Mouse (Mus musculus) midbrain, embryonic 13.5 days (tissue): ENCODE data around the gene Fcgrt. TPM values are rescaled to one million over a fixed set of nuclear protein-coding genes. Genes with fewer than 3 reads are reported as not detected.

ENCODE experiments used
- ATAC-seq: fragments of 200-750 bp; cut with Nextera tagmentation; 2 replicates; pipeline ENCODE4 v1.8.0; 2017; ENCODE audit warnings: mild to moderate bottlenecking, moderate TSS enrichment, moderate library complexity
- H3K27ac ChIP-seq: fragments of 300-500 bp; sonication (generic); 2 replicates; pipeline ENCODE4 v1.5.1; 2015; ENCODE audit warnings: inconsistent platforms, mild to moderate bottlenecking, moderate library complexity
- H3K27me3 ChIP-seq: fragments of 300-500 bp; sonication (generic); 2 replicates; pipeline ENCODE4 v1.6.1; 2015; ENCODE audit warnings: mild to moderate bottlenecking, inconsistent platforms
- H3K36me3 ChIP-seq: fragments of 300-500 bp; sonication (generic); 2 replicates; pipeline ENCODE4 v1.6.1; 2015; ENCODE audit warnings: mild to moderate bottlenecking, inconsistent platforms
- H3K4me1 ChIP-seq: fragments of 300-500 bp; sonication (generic); replicated peaks from 2 replicates; pipeline ENCODE4 v1.6.1; 2015; ENCODE audit warnings: inconsistent platforms
- H3K4me2 ChIP-seq: fragments of 300-500 bp; sonication (generic); replicated peaks from 2 replicates; pipeline ENCODE4 v1.6.1; 2015; ENCODE audit warnings: moderate library complexity, mild to moderate bottlenecking, inconsistent platforms
- H3K4me3 ChIP-seq: fragments of 300-500 bp; sonication (generic); replicated peaks from 2 replicates; pipeline ENCODE4 v1.5.1; 2015; ENCODE audit warnings: mild to moderate bottlenecking, inconsistent platforms
- H3K9ac ChIP-seq: fragments of 300-500 bp; sonication (generic); replicated peaks from 2 replicates; pipeline ENCODE4 v1.6.1; 2015; ENCODE audit warnings: mild to moderate bottlenecking, inconsistent platforms
- H3K9me3 ChIP-seq: fragments of 300-500 bp; sonication (generic); 2 replicates; pipeline ENCODE4 v1.6.1; 2016; ENCODE audit warnings: mild to moderate bottlenecking, inconsistent platforms
- WGBS: fragments of 180-500 bp; shearing (Covaris S2); methylation state at CpG from one replicate; pipeline ENCODE4 v1.1.7; 2015; 5-methylcytosine and 5-hydroxymethylcytosine counted together
- polyA plus RNA-seq: library from polyadenylated mRNA; unstranded; fragments of >200 nt; fragmentation: Nextera tagmentation; extraction: Ambion mirVana; gene quantifications from 2 replicates; pipeline ENCODE4 v1.2.1, GENCODE M21; 2015

The Fcgrt gene
- polyA plus RNA-seq, 1 experiment from 2014 or later = 17.6 TPM

DNA sequence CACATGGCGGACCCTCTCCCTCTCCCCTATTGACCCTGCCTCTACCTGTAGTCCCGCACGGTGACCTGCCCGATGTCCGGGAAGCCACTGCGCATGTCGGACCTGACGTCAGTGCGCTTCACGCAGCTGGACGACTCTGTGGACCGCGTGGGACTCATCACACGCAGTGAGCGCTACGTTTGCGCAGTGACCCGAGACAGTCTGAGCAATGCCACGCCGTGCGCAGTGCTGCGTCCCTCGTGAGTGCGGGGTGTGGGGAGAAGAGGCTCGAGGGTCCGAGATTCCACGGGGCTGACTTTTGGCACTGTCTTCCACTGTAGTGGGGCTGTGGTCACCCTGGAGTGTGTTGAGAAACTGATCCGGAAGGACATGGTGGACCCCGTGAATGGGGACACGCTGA lies 27.1 kb downstream of the Fcgrt start:
- H3K4me1 ChIP-seq = 0 out of 2 replicates have a peak, but pooled peaks cover 4% of the 10 kb centered on the region
- no peak overlapping the region for H3K4me3 ChIP-seq
- H3K9ac ChIP-seq = no peak overlapping the region
- H3K9me3 ChIP-seq = no peaks in the 10 kb centered on the region
- peaks cover 43% of the 10 kb centered on the region for H3K36me3 ChIP-seq
- 91% methylated on average over 30 of the region's 30 CpGs for WGBS
- no peaks in the 10 kb centered on the region for H3K27me3 ChIP-seq
- H3K27ac ChIP-seq = no peak overlapping the region
- ATAC-seq = no peak
- H3K4me2 ChIP-seq = no peak overlapping the region

DNA sequence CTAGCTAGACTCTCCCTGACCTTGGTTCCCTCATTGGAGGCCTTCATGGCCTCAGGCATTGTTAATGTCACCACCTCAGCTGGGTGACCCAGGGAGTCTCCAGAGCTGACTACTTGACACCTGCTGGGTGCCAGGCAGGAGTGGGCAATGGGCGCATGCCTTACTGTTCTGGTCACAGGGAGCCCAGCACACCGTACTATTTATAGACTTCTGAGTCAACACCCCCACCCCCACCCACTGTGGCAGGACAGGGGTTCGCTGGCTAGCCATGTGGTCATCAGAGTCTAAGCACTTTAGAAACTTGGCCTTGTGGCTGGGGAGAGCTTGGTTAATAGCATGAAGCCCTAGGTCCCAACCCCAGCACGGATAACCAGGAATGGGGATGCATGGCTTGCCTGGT lies 28.2 kb downstream of the Fcgrt start:
- Histone ChIP-seq H3K27ac (no peak overlapping the region), H3K27me3 (no peaks in the 10 kb centered on the region), H3K4me3 (no peak overlapping the region), H3K36me3 (peaks cover 43% of the 10 kb centered on the region), H3K9ac (no peak overlapping the region), H3K4me2 (no peak overlapping the region), H3K9me3 (no peaks in the 10 kb centered on the region), H3K4me1 (0 out of 2 replicates have a peak, but pooled peaks cover 4% of the 10 kb centered on the region)
- WGBS = 92% methylated on average over 4 of the region's 4 CpGs
- no peak for ATAC-seq

DNA sequence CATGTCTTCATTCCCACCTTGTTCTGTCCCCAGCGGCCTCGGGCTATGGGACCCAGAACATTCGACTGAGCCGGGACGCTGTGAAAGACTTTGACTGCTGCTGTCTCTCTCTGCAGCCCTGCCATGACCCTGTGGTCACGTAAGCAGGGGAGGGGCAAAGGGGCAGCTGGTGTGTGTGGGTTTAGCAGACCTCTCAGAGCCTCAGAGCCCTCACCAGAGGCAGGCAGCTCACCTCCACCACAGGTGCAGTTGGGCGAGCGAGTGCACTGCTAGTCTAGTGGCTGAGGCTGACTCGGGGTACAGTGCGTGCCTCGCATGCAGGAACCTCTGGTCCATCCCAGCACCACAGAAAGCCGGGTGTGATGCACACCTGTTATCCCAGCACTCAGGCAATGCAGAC lies 29.7 kb downstream of the Fcgrt start:
- H3K9ac ChIP-seq = peak overlapping the region; percentile 28; the same call in 1 of the 2 replicates
- peaks cover 43% of the 10 kb centered on the region for H3K36me3 ChIP-seq
- no peaks in the 10 kb centered on the region for H3K9me3 ChIP-seq
- H3K4me3 ChIP-seq = no peak overlapping the region
- ATAC-seq = no peak
- no peak overlapping the region for H3K27ac ChIP-seq
- H3K4me1 ChIP-seq = no peaks in the 10 kb centered on the region
- WGBS = 93% methylated on average over 12 of the region's 12 CpGs
- H3K4me2 ChIP-seq = no peak overlapping the region
- no peaks in the 10 kb centered on the region for H3K27me3 ChIP-seq

DNA sequence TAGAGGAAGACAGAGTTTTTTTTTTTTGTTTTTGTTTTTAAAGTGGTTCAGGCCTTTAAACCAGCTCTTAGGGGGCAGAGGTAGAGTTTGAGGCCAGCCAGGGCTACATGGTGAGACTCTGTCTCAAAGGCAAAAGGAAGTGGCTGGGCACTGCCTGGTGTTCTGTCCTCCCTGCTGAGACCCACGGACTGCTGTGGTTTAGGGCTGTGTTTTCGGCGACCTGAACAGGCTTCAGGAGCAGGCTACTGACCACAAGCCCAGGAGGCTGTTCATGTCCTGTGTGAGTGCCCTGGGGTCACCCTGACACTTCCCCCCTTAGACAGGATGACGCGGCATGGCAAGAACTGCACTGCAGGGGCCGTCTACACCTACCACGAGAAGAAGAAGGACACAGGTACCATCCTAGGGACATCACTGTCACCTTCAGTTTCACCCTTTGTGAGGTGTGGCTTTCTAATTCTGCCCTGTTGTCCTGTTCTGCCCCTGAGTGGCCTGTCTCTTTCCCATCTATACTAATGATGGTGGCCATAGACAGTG lies 30.4 kb downstream of the Fcgrt start:
- H3K36me3 ChIP-seq = peaks cover 43% of the 10 kb centered on the region
- ATAC-seq = no peak
- 84% methylated on average over 7 of the region's 7 CpGs for WGBS

DNA sequence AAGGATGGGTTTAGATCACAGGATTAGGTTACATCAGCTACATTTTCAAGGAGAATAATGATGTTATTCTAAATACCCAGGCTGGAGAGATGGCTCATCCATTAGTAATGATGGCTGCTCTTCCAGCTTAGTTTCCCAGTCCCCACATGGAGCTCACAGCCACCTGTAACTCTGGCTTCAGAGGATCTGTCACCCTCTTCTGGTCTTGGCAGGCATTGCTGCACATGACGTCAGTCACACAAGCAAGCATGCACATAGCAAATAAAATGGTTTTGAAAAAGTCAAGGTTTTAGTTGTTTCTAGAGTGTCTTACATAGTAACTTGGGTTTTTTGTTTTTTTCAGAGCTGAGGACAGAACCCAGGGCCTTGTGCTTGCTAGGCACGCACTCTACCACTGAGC lies 31.4 kb downstream of the Fcgrt start:
- no peak overlapping the region for H3K4me3 ChIP-seq
- no peak overlapping the region for H3K4me2 ChIP-seq
- no peaks in the 10 kb centered on the region for H3K9me3 ChIP-seq
- H3K27ac ChIP-seq = no peak overlapping the region
- no peak for ATAC-seq
- peaks cover 37% of the 10 kb centered on the region for H3K36me3 ChIP-seq
- H3K9ac ChIP-seq = no peak overlapping the region
- H3K4me1 ChIP-seq = no peaks in the 10 kb centered on the region
- no peaks in the 10 kb centered on the region for H3K27me3 ChIP-seq
- WGBS = 70% methylated on average over 2 of the region's 2 CpGs

More for the DNA sequence above, 30.4 kb downstream of the Fcgrt start:
- no peaks in the 10 kb centered on the region for H3K9me3 ChIP-seq
- no peaks in the 10 kb centered on the region for H3K4me1 ChIP-seq
- H3K27me3 ChIP-seq = no peaks in the 10 kb centered on the region
- no peak overlapping the region for H3K27ac ChIP-seq
- no peak overlapping the region for H3K4me2 ChIP-seq
- H3K4me3 ChIP-seq = no peak overlapping the region
- H3K9ac ChIP-seq = 0 out of 2 replicates have a peak overlapping the region, but pooled peaks have one; percentile 28

DNA sequence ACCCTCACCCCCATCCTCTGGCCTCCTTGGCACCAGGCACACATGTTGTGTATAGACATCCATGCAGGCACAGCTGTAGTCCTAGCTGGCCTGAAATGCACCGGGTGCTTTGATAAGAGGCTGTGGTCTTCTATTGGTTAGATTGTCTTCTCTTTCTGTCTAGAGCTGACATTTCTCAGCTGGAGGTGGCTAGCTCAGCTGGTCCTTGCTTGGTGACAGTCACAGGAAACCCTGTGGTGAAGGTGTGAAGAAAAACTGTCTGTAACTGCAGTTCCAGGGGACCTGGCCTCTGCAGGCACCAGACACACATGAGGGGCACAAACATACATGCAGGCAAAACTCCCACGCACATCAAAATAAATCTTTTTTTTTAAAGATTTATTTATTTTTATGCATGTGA lies 34.0 kb downstream of the Fcgrt start:
- no peak for ATAC-seq
- peaks cover 12% of the 10 kb centered on the region for H3K36me3 ChIP-seq
- no peak overlapping the region for H3K9ac ChIP-seq
- H3K4me1 ChIP-seq = 0 out of 2 replicates have a peak, but pooled peaks cover 2% of the 10 kb centered on the region
- H3K27ac ChIP-seq = no peak overlapping the region
- 95% methylated on average over 2 of the region's 2 CpGs for WGBS
- H3K4me3 ChIP-seq = no peak overlapping the region
- no peaks in the 10 kb centered on the region for H3K9me3 ChIP-seq
- H3K4me2 ChIP-seq = no peak overlapping the region
- no peaks in the 10 kb centered on the region for H3K27me3 ChIP-seq

DNA sequence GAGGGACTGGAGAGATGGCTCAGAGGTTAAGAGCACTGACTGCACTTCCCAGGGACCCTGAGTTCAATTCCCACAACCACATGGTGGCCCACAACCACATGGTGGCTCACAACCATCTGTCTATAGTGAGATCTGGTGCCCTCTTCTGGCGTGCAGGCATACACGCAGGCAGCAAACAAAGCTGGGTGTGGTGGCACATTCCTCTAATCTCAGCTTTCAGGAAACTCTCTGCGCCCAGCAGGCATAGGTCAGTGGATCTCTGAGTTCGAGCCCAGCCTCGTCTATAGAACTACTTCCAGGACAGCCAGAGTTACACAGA lies 35.7 kb downstream of the Fcgrt start:
- H3K4me2 ChIP-seq = no peak overlapping the region
- 30% methylated on average over 5 of the region's 5 CpGs for WGBS

DNA sequence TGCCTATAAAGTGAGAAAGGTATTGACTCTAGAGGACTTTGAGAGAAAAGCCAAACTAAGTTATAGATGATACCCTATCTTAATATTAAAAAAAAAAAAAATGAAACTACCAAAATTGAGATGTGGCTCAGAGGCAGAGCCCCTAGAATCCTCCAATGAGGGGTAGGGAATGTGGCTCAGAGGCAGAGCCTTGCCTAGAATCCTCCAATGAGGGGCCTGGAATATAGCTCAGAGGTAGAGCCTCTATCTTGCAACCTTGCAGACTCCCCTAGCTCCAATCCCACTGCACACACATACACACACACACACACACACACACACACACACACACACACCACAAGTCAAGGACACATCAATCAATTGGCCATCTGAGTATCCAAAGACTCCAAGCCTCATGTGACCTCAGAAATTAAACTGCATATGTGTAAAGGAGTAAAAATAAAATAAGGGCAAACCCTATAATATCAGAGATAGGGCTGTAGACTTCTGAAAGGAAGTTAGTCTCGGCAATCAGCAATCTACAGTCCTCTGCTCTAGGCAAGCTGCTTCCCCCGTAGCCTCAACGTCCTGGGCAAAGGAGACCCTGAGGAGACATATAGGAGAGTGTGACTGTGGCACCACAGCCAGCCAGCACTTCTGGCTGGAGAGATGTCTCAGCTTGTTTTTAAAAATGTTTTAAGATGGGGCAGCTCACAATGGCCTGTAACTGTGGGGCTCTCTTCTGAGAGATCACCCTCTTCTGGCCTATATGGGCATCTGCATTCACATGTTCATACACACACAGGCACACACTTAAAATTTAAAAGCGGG lies 36.3 kb downstream of the Fcgrt start:
- Histone ChIP-seq H3K4me1 (peaks cover 15% of the 10 kb centered on the region), H3K9me3 (no peaks in the 10 kb centered on the region), H3K27me3 (no peaks in the 10 kb centered on the region), H3K27ac (no peak overlapping the region), H3K4me3 (no peak overlapping the region), H3K9ac (no peak overlapping the region), H3K4me2 (no peak overlapping the region), H3K36me3 (no peaks in the 10 kb centered on the region)
- ATAC-seq = no peak
- 82% methylated on average over 4 of the region's 4 CpGs for WGBS

More for the DNA sequence above, 35.7 kb downstream of the Fcgrt start:
- peaks cover 15% of the 10 kb centered on the region for H3K4me1 ChIP-seq
- H3K9me3 ChIP-seq = no peaks in the 10 kb centered on the region
- H3K36me3 ChIP-seq = no peaks in the 10 kb centered on the region
- no peak overlapping the region for H3K4me3 ChIP-seq
- no peaks in the 10 kb centered on the region for H3K27me3 ChIP-seq
- no peak for ATAC-seq
- no peak overlapping the region for H3K27ac ChIP-seq
- no peak overlapping the region for H3K9ac ChIP-seq

DNA sequence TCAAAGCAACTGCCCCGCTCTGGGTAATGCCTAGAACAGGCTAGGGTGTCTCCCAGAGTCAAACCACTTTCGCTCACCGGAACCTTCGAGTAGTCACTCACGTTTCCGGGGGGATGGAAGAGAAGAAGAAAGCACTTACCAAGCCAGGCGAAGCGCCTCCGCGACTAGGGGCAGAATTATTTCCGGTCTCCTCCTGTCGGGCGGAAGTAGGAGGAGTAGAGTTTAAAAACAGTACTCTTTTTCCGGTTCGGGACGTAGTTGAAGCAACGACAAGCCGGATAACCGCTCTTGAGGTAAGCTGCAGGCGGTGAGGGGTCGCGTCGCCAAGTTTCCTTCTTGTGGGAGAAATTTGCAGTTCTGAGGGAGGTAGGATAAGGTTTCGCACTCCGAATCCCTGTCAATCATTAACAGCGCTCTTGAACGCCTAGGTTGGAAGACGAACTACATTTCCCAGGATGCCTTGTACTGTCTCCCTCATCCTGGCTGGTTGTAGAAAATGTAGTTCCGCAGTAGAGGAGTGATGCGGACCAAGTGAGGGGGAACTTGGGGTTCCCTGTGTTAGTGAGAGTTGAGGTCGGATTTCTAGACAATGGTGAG lies 41.3 kb downstream of the Fcgrt start, which contains the start of the genes Nosip and Prrg2:
Gene Nosip (plus strand): TSS at position 191 of the 597 bp plus-strand sequence.
Gene Prrg2 (minus strand): TSS at position 439 of the 597 bp plus-strand sequence.
- peak within 1 kb of the TSS; percentile 70 for H3K4me3 ChIP-seq
- WGBS = under 1% methylated on average over 31 of the region's 31 CpGs
- peak within 1 kb of the TSS; percentile 89 for H3K27ac ChIP-seq
- peak; percentile 90 for ATAC-seq
- H3K36me3 ChIP-seq = no peaks in the 10 kb centered on the region
- peak within 1 kb of the TSS; percentile 73 for H3K9ac ChIP-seq
- no peaks in the 10 kb centered on the region for H3K9me3 ChIP-seq
- peak within 1 kb of the TSS; percentile 62 for H3K4me2 ChIP-seq
- no peaks in the 10 kb centered on the region for H3K27me3 ChIP-seq
- H3K4me1 ChIP-seq = peaks cover 45% of the 10 kb centered on the region

DNA sequence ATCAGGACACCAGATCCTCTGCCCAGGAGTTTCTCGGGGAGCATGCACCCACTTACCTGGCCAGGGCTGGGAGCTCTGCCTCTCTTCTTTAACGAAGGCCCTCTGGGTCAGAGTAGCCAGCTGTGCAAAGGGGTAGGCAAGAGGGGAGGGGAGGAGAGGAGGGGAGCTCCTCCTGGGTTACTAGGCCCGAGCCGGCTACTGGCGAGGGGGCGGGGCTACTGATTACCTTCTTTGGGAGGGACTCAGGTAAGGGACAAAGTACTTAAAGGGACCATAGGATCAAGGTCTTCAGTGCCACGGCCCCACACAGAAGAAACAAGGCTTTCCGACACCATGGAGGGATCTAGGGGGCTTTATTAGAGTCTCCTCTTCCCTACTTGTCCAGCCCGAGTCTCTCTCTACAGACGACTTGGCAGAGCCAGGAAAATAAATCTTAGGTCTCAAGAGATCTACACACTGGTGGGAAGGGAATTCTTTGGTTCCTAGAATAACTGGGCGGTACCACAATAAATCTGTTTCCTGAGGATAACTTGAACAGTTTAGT lies 42.0 kb downstream of the Fcgrt start:
- H3K4me3 ChIP-seq = peak overlapping the region; percentile 70
- no peaks in the 10 kb centered on the region for H3K27me3 ChIP-seq
- peak overlapping the region; percentile 6; the same call in 1 of the 2 replicates for H3K9ac ChIP-seq
- WGBS = 18% methylated on average over 11 of the region's 11 CpGs
- no peak for ATAC-seq
- H3K36me3 ChIP-seq = no peaks in the 10 kb centered on the region
- H3K4me1 ChIP-seq = peaks cover 45% of the 10 kb centered on the region
- H3K27ac ChIP-seq = peak overlapping the region; percentile 89; the same call in 1 of the 2 replicates
- peak overlapping the region; percentile 62 for H3K4me2 ChIP-seq
- no peaks in the 10 kb centered on the region for H3K9me3 ChIP-seq

DNA sequence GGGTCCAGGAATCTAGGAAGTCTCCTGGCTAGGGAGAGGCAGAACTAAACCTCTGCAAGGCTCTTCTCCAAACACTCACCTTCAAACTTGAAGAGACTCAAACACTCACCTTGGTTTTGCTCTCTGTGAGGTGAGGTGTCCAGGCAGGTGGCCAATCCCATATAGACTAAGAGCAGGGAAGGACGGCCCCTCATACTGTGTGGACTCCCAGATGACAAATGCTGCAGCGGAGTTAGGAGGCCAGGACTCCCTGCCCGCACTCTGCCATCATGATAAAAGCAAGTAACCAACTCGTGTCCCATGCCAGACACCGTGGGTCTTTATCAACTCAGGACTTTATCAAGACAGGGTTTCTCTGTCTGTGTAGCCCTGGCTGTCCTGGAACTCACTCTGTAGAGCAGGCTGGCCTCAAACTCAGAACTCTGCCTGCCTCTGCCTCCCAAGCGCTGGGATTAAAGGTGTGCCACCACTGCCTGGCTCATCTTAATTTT lies 43.0 kb downstream of the Fcgrt start:
- H3K27me3 ChIP-seq = no peaks in the 10 kb centered on the region
- ATAC-seq = no peak
- H3K9ac ChIP-seq = no peak overlapping the region
- H3K27ac ChIP-seq = no peak overlapping the region
- H3K4me3 ChIP-seq = no peak overlapping the region
- no peak overlapping the region for H3K4me2 ChIP-seq
- 90% methylated on average over 6 of the region's 6 CpGs for WGBS
- peaks cover 45% of the 10 kb centered on the region for H3K4me1 ChIP-seq
- H3K36me3 ChIP-seq = no peaks in the 10 kb centered on the region
- no peaks in the 10 kb centered on the region for H3K9me3 ChIP-seq
